Mouse (Mus musculus): Measurements from ENCODE around the gene Col25a1.

The Col25a1 gene

GRCm38 (mm10) chr3:130161323-130161917, 30.1 kb downstream of the Col25a1 start:
- no peak for DNase-seq (ENCODE audit: low read depth, low spot score)

- DNase-seq (ENCODE audit: low read depth, low spot score): no peak
Measured at GRCm38 (mm10) chr3:130166875-130167274, 35.6 kb downstream of the Col25a1 start.

GRCm38 (mm10) chr3:130172764-130173163, 41.5 kb downstream of the Col25a1 start:
- DNase-seq (ENCODE audit: low read depth, low spot score): no peak

- peak; percentile 13 for DNase-seq (ENCODE audit: low read depth, low spot score)
Measured at GRCm38 (mm10) chr3:130180181-130180940, 49.1 kb downstream of the Col25a1 start.

GRCm38 (mm10) chr3:130180964-130181590, 49.8 kb downstream of the Col25a1 start:
- no peak for DNase-seq (ENCODE audit: low read depth, low spot score)

- no peak for DNase-seq (ENCODE audit: low read depth, low spot score)
Measured at GRCm38 (mm10) chr3:130181591-130181980, 50.3 kb downstream of the Col25a1 start.

GRCm38 (mm10) chr3:130182450-130182849, 51.1 kb downstream of the Col25a1 start:
- no peak for DNase-seq (ENCODE audit: low read depth, low spot score)

- DNase-seq (ENCODE audit: low read depth, low spot score): no peak
Measured at GRCm38 (mm10) chr3:130185111-130185510, 53.8 kb downstream of the Col25a1 start.

- DNase-seq (ENCODE audit: low read depth, low spot score): no peak
Measured at GRCm38 (mm10) chr3:130187588-130187987, 56.3 kb downstream of the Col25a1 start.

GRCm38 (mm10) chr3:130193450-130193849, 62.1 kb downstream of the Col25a1 start:
- no peak for DNase-seq (ENCODE audit: low read depth, low spot score)

GRCm38 (mm10) chr3:130214631-130215030, 83.3 kb downstream of the Col25a1 start:
- DNase-seq (ENCODE audit: low read depth, low spot score): no peak

GRCm38 (mm10) chr3:130216141-130216540, 84.8 kb downstream of the Col25a1 start:
- no peak for DNase-seq (ENCODE audit: low read depth, low spot score)

- DNase-seq (ENCODE audit: low read depth, low spot score): no peak
Measured at GRCm38 (mm10) chr3:130216646-130217045, 85.3 kb downstream of the Col25a1 start.

GRCm38 (mm10) chr3:130217705-130218104, 86.4 kb downstream of the Col25a1 start:
- DNase-seq (ENCODE audit: low read depth, low spot score): no peak

GRCm38 (mm10) chr3:130218232-130218728, 87.0 kb downstream of the Col25a1 start:
- DNase-seq (ENCODE audit: low read depth, low spot score): no peak

- no peak for DNase-seq (ENCODE audit: low read depth, low spot score)
Measured at GRCm38 (mm10) chr3:130220811-130221210, 89.5 kb downstream of the Col25a1 start.

GRCm38 (mm10) chr3:130228186-130228585, 96.9 kb downstream of the Col25a1 start:
- DNase-seq (ENCODE audit: low read depth, low spot score): no peak

GRCm38 (mm10) chr3:130232944-130233343, 101.6 kb downstream of the Col25a1 start:
- DNase-seq (ENCODE audit: low read depth, low spot score): no peak

GRCm38 (mm10) chr3:130235233-130235632, 103.9 kb downstream of the Col25a1 start:
- no peak for DNase-seq (ENCODE audit: low read depth, low spot score)

GRCm38 (mm10) chr3:130236129-130236528, 104.8 kb downstream of the Col25a1 start:
- DNase-seq (ENCODE audit: low read depth, low spot score): no peak

GRCm38 (mm10) chr3:130237852-130238251, 106.6 kb downstream of the Col25a1 start:
- no peak for DNase-seq (ENCODE audit: low read depth, low spot score)

- no peak for DNase-seq (ENCODE audit: low read depth, low spot score)
Measured at GRCm38 (mm10) chr3:130241924-130242323, 110.6 kb downstream of the Col25a1 start.
